Mouse (Mus musculus) E14TG2a.4 (cell line): ENCODE data around the gene Glt1d1.

Source experiments
- CTCF ChIP-seq: conservative IDR thresholded peaks from 2 replicates; pipeline ENCODE4 v1.5.1; 2014; ENCODE audit warnings: low read length
- POU5F1 ChIP-seq: IDR thresholded peaks from 2 replicates; pipeline ENCODE4 v1.6.1; 2014; ENCODE audit warnings: low read length, borderline replicate concordance

DNA sequence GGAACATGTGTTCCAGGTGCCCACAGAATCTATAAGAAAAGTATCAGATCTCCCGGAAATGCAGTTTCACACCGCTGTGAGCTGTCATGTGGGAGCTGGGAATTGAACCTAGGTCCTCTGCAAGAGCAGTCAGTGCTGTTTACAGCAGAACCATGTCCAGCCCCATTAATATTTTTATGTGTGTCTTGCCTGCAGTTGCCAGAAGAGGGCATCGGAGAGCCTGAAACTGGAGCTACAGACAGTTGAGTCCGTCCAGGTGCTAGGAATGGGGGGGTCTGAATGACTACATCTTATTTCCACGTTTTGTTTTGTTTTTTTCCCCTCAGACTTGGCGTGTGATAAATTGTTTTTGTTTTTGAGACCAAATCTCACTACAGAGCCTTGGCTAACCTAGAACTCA, 16.0 kb downstream of the Glt1d1 start:
- TF ChIP-seq CTCF (peak; percentile 47), POU5F1 (no peak)
